Mouse (Mus musculus): ENCODE results near the gene Fbxw9. TPM values are rescaled to one million over a fixed set of nuclear protein-coding genes. Genes with fewer than 3 reads are reported as not detected.

Gene Fbxw9
- total and polyA plus RNA-seq, 3 experiments: 10.6 to 13.9 TPM; not detected in 1

Other genes starting within 250 kb of the Fbxw9 start
- 1.4 and 1.7 TPM in 2 replicates for gene Dand5, start 237.2 kb upstream of the Fbxw9 start, total RNA-seq (2012; rRNA removed)
- 1 to 10 TPM in 1 of 2 experiments, not detected in 1; 2.2 TPM for gene Dand5, start 237.2 kb upstream of the Fbxw9 start, polyA plus RNA-seq (2012; ENCODE audit: insufficient read depth in 1 of 2, insufficient read length in 2 of 2, low read depth in 1 of 2, low replicate concordance in 2 of 2, missing spikeins in 1 of 2)
- 47.5 and 51.8 TPM in 2 replicates for gene Gadd45gip1, start 228.5 kb upstream of the Fbxw9 start, total RNA-seq (2012; rRNA removed)
- 10 to 100 TPM in 1 of 2 experiments, not detected in 1; 62.9 TPM for gene Gadd45gip1, start 228.5 kb upstream of the Fbxw9 start, polyA plus RNA-seq (2012; ENCODE audit: insufficient read depth in 1 of 2, insufficient read length in 2 of 2, low read depth in 1 of 2, low replicate concordance in 2 of 2, missing spikeins in 1 of 2)
- gene Rad23a, start 219.4 kb upstream of the Fbxw9 start, total RNA-seq (2012; rRNA removed): 62.6 and 66.7 TPM in 2 replicates
- gene Rad23a, start 219.4 kb upstream of the Fbxw9 start, polyA plus RNA-seq (2012; ENCODE audit: insufficient read depth in 1 of 2, insufficient read length in 2 of 2, low read depth in 1 of 2, low replicate concordance in 2 of 2, missing spikeins in 1 of 2): 100 to 1,000 TPM in 1 of 2 experiments, not detected in 1; 155 TPM
- 550 and 567 TPM in 2 replicates for gene Calr, start 213.1 kb upstream of the Fbxw9 start, total RNA-seq (2012; rRNA removed)
- gene Calr, start 213.1 kb upstream of the Fbxw9 start, polyA plus RNA-seq (2012; ENCODE audit: insufficient read depth in 1 of 2, insufficient read length in 2 of 2, low read depth in 1 of 2, low replicate concordance in 2 of 2, missing spikeins in 1 of 2): 1,000 to 10,000 TPM in 1 of 2 experiments, not detected in 1; 1,110 TPM
- 205 and 245 TPM in 2 replicates for gene Farsa, start 203.1 kb upstream of the Fbxw9 start, total RNA-seq (2012; rRNA removed)
- 100 to 1,000 TPM; 152 to 295 TPM for gene Farsa, start 203.1 kb upstream of the Fbxw9 start, polyA plus RNA-seq (2012; ENCODE audit: insufficient read depth in 1 of 2, insufficient read length in 2 of 2, low read depth in 1 of 2, low replicate concordance in 2 of 2, missing spikeins in 1 of 2)
- gene Syce2, start 187.9 kb upstream of the Fbxw9 start, total RNA-seq (2012; rRNA removed): 60.6 and 75.5 TPM in 2 replicates
- 100 to 1,000 TPM in 1 of 2 experiments, not detected in 1; 115 TPM for gene Syce2, start 187.9 kb upstream of the Fbxw9 start, polyA plus RNA-seq (2012; ENCODE audit: insufficient read depth in 1 of 2, insufficient read length in 2 of 2, low read depth in 1 of 2, low replicate concordance in 2 of 2, missing spikeins in 1 of 2)
- gene Gcdh, start 166.1 kb upstream of the Fbxw9 start, total RNA-seq (2012; rRNA removed): 9.7 and 10.7 TPM in 2 replicates
- 10 to 100 TPM in 1 of 2 experiments, not detected in 1; 17.3 TPM for gene Gcdh, start 166.1 kb upstream of the Fbxw9 start, polyA plus RNA-seq (2012; ENCODE audit: insufficient read depth in 1 of 2, insufficient read length in 2 of 2, low read depth in 1 of 2, low replicate concordance in 2 of 2, missing spikeins in 1 of 2)
- gene Klf1, start 158.1 kb upstream of the Fbxw9 start, total RNA-seq (2012; rRNA removed): 178 and 234 TPM in 2 replicates
- 100 to 1,000 TPM in 1 of 2 experiments, not detected in 1; 262 TPM for gene Klf1, start 158.1 kb upstream of the Fbxw9 start, polyA plus RNA-seq (2012; ENCODE audit: insufficient read depth in 1 of 2, insufficient read length in 2 of 2, low read depth in 1 of 2, low replicate concordance in 2 of 2, missing spikeins in 1 of 2)
- gene Dnase2a, start 151.5 kb upstream of the Fbxw9 start, total RNA-seq (2012; rRNA removed): 53.7 and 62.3 TPM in 2 replicates
- gene Dnase2a, start 151.5 kb upstream of the Fbxw9 start, polyA plus RNA-seq (2012; ENCODE audit: insufficient read depth in 1 of 2, insufficient read length in 2 of 2, low read depth in 1 of 2, low replicate concordance in 2 of 2, missing spikeins in 1 of 2): 10 to 100 TPM in 1 of 2 experiments, not detected in 1; 83.4 TPM
- 0.49 and 0.77 TPM in 2 replicates for gene Mast1, start 122.7 kb upstream of the Fbxw9 start, total RNA-seq (2012; rRNA removed)
- 1 to 10 TPM in 1 of 2 experiments, not detected in 1; 4.5 TPM for gene Mast1, start 122.7 kb upstream of the Fbxw9 start, polyA plus RNA-seq (2012; ENCODE audit: insufficient read depth in 1 of 2, insufficient read length in 2 of 2, low read depth in 1 of 2, low replicate concordance in 2 of 2, missing spikeins in 1 of 2)
- gene Rtbdn, start 113.1 kb upstream of the Fbxw9 start, total RNA-seq (2012; rRNA removed): 0.08 TPM in 1 of 2 replicates, not detected in the other
- gene Rtbdn, start 113.1 kb upstream of the Fbxw9 start, polyA plus RNA-seq (2012; ENCODE audit: insufficient read depth in 1 of 2, insufficient read length in 2 of 2, low read depth in 1 of 2, low replicate concordance in 2 of 2, missing spikeins in 1 of 2): under 1 TPM in 1 of 2 experiments, not detected in 1; 0.11 TPM
- gene Gm49661, start 90.6 kb upstream of the Fbxw9 start, total RNA-seq (2012; rRNA removed): 3.9 and 4.7 TPM in 2 replicates
- gene Gm49661, start 90.6 kb upstream of the Fbxw9 start, polyA plus RNA-seq (2012; ENCODE audit: insufficient read depth in 1 of 2, insufficient read length in 2 of 2, low read depth in 1 of 2, low replicate concordance in 2 of 2, missing spikeins in 1 of 2): not detected
- gene Prdx2, start 90.5 kb upstream of the Fbxw9 start, total RNA-seq (2012; rRNA removed): 502 and 643 TPM in 2 replicates
- 100 to 1,000 TPM; 679 to 773 TPM for gene Prdx2, start 90.5 kb upstream of the Fbxw9 start, polyA plus RNA-seq (2012; ENCODE audit: insufficient read depth in 1 of 2, insufficient read length in 2 of 2, low read depth in 1 of 2, low replicate concordance in 2 of 2, missing spikeins in 1 of 2)
- 105 TPM in 2 replicates for gene Rnaseh2a, start 90.3 kb upstream of the Fbxw9 start, total RNA-seq (2012; rRNA removed)
- gene Rnaseh2a, start 90.3 kb upstream of the Fbxw9 start, polyA plus RNA-seq (2012; ENCODE audit: insufficient read depth in 1 of 2, insufficient read length in 2 of 2, low read depth in 1 of 2, low replicate concordance in 2 of 2, missing spikeins in 1 of 2): 100 to 1,000 TPM in 1 of 2 experiments, not detected in 1; 109 TPM
- gene Junb, start 81.3 kb upstream of the Fbxw9 start, total RNA-seq (2012; rRNA removed): 49.6 and 72.7 TPM in 2 replicates
- 10 to 100 TPM in 1 of 2 experiments, not detected in 1; 41.6 TPM for gene Junb, start 81.3 kb upstream of the Fbxw9 start, polyA plus RNA-seq (2012; ENCODE audit: insufficient read depth in 1 of 2, insufficient read length in 2 of 2, low read depth in 1 of 2, low replicate concordance in 2 of 2, missing spikeins in 1 of 2)
- gene Hook2, start 69.5 kb upstream of the Fbxw9 start, total RNA-seq (2012; rRNA removed): 10.5 and 11.5 TPM in 2 replicates
- 10 to 100 TPM in 1 of 2 experiments, not detected in 1; 17.5 TPM for gene Hook2, start 69.5 kb upstream of the Fbxw9 start, polyA plus RNA-seq (2012; ENCODE audit: insufficient read depth in 1 of 2, insufficient read length in 2 of 2, low read depth in 1 of 2, low replicate concordance in 2 of 2, missing spikeins in 1 of 2)
- gene Best2, start 45.5 kb upstream of the Fbxw9 start, total RNA-seq (2012; rRNA removed): 0.04 TPM in 1 of 2 replicates, not detected in the other
- gene Best2, start 45.5 kb upstream of the Fbxw9 start, polyA plus RNA-seq (2012; ENCODE audit: insufficient read depth in 1 of 2, insufficient read length in 2 of 2, low read depth in 1 of 2, low replicate concordance in 2 of 2, missing spikeins in 1 of 2): under 1 TPM in 1 of 2 experiments, not detected in 1; 0.13 TPM
- gene Asna1, start 34.8 kb upstream of the Fbxw9 start, total RNA-seq (2012; rRNA removed): 115 and 132 TPM in 2 replicates
- gene Asna1, start 34.8 kb upstream of the Fbxw9 start, polyA plus RNA-seq (2012; ENCODE audit: insufficient read depth in 1 of 2, insufficient read length in 2 of 2, low read depth in 1 of 2, low replicate concordance in 2 of 2, missing spikeins in 1 of 2): 100 to 1,000 TPM in 1 of 2 experiments, not detected in 1; 192 TPM
- 224 and 264 TPM in 2 replicates for gene Trir, start 33.2 kb upstream of the Fbxw9 start, total RNA-seq (2012; rRNA removed)
- 100 to 1,000 TPM; 283 to 442 TPM for gene Trir, start 33.2 kb upstream of the Fbxw9 start, polyA plus RNA-seq (2012; ENCODE audit: insufficient read depth in 1 of 2, insufficient read length in 2 of 2, low read depth in 1 of 2, low replicate concordance in 2 of 2, missing spikeins in 1 of 2)
- 55.6 and 62.3 TPM in 2 replicates for gene Tnpo2, start 23.1 kb upstream of the Fbxw9 start, total RNA-seq (2012; rRNA removed)
- gene Tnpo2, start 23.1 kb upstream of the Fbxw9 start, polyA plus RNA-seq (2012; ENCODE audit: insufficient read depth in 1 of 2, insufficient read length in 2 of 2, low read depth in 1 of 2, low replicate concordance in 2 of 2, missing spikeins in 1 of 2): 10 to 100 TPM; 29.2 to 86.8 TPM
- gene Gm5741, start 7.9 kb downstream of the Fbxw9 start, total RNA-seq (2012; rRNA removed): not detected in 2 replicates
- gene Gm5741, start 7.9 kb downstream of the Fbxw9 start, polyA plus RNA-seq (2012; ENCODE audit: insufficient read depth in 1 of 2, insufficient read length in 2 of 2, low read depth in 1 of 2, low replicate concordance in 2 of 2, missing spikeins in 1 of 2): 1 to 10 TPM in 1 of 2 experiments, not detected in 1; 1.0 TPM
- 42.5 and 44.6 TPM in 2 replicates for gene Dhps, start 11.7 kb downstream of the Fbxw9 start, total RNA-seq (2012; rRNA removed)
- gene Dhps, start 11.7 kb downstream of the Fbxw9 start, polyA plus RNA-seq (2012; ENCODE audit: insufficient read depth in 1 of 2, insufficient read length in 2 of 2, low read depth in 1 of 2, low replicate concordance in 2 of 2, missing spikeins in 1 of 2): 10 to 100 TPM in 1 of 2 experiments, not detected in 1; 68.3 TPM
- 25.5 and 26.2 TPM in 2 replicates for gene Wdr83os, start 20.7 kb downstream of the Fbxw9 start, total RNA-seq (2012; rRNA removed)
- 100 to 1,000 TPM in 1 of 2 experiments, not detected in 1; 143 TPM for gene Wdr83os, start 20.7 kb downstream of the Fbxw9 start, polyA plus RNA-seq (2012; ENCODE audit: insufficient read depth in 1 of 2, insufficient read length in 2 of 2, low read depth in 1 of 2, low replicate concordance in 2 of 2, missing spikeins in 1 of 2)
- gene Wdr83, start 21.3 kb downstream of the Fbxw9 start, total RNA-seq (2012; rRNA removed): 27.0 and 29.5 TPM in 2 replicates
- gene Wdr83, start 21.3 kb downstream of the Fbxw9 start, polyA plus RNA-seq (2012; ENCODE audit: insufficient read depth in 1 of 2, insufficient read length in 2 of 2, low read depth in 1 of 2, low replicate concordance in 2 of 2, missing spikeins in 1 of 2): 10 to 100 TPM in 1 of 2 experiments, not detected in 1; 58.4 TPM
- 10.8 and 11.5 TPM in 2 replicates for gene Man2b1, start 23.2 kb downstream of the Fbxw9 start, total RNA-seq (2012; rRNA removed)
- gene Man2b1, start 23.2 kb downstream of the Fbxw9 start, polyA plus RNA-seq (2012; ENCODE audit: insufficient read depth in 1 of 2, insufficient read length in 2 of 2, low read depth in 1 of 2, low replicate concordance in 2 of 2, missing spikeins in 1 of 2): 10 to 100 TPM in 1 of 2 experiments, not detected in 1; 24.7 TPM
- not detected in 2 replicates for gene Zfp791, start 63.0 kb downstream of the Fbxw9 start, total RNA-seq (2012; rRNA removed)
- gene Zfp791, start 63.0 kb downstream of the Fbxw9 start, polyA plus RNA-seq (2012; ENCODE audit: insufficient read depth in 1 of 2, insufficient read length in 2 of 2, low read depth in 1 of 2, low replicate concordance in 2 of 2, missing spikeins in 1 of 2): under 1 TPM in 1 of 2 experiments, not detected in 1; 0.03 TPM
- not detected in 2 replicates for gene Cks1brt, start 91.9 kb downstream of the Fbxw9 start, total RNA-seq (2012; rRNA removed)
- gene Cks1brt, start 91.9 kb downstream of the Fbxw9 start, polyA plus RNA-seq (2012; ENCODE audit: insufficient read depth in 1 of 2, insufficient read length in 2 of 2, low read depth in 1 of 2, low replicate concordance in 2 of 2, missing spikeins in 1 of 2): not detected
- not detected in 2 replicates for gene Olfr371, start 165.9 kb downstream of the Fbxw9 start, total RNA-seq (2012; rRNA removed)
- gene Olfr371, start 165.9 kb downstream of the Fbxw9 start, polyA plus RNA-seq (2012; ENCODE audit: insufficient read depth in 1 of 2, insufficient read length in 2 of 2, low read depth in 1 of 2, low replicate concordance in 2 of 2, missing spikeins in 1 of 2): not detected
- gene Orc6, start 239.6 kb downstream of the Fbxw9 start, total RNA-seq (2012; rRNA removed): 92.3 and 115 TPM in 2 replicates
- 10 to 100 TPM in 1 of 2 experiments, not detected in 1; 87.7 TPM for gene Orc6, start 239.6 kb downstream of the Fbxw9 start, polyA plus RNA-seq (2012; ENCODE audit: insufficient read depth in 1 of 2, insufficient read length in 2 of 2, low read depth in 1 of 2, low replicate concordance in 2 of 2, missing spikeins in 1 of 2)
- gene Vps35, start 239.7 kb downstream of the Fbxw9 start, total RNA-seq (2012; rRNA removed): 91.5 and 92.1 TPM in 2 replicates
- 10 to 100 TPM in 1 of 2 experiments, not detected in 1; 68.4 TPM for gene Vps35, start 239.7 kb downstream of the Fbxw9 start, polyA plus RNA-seq (2012; ENCODE audit: insufficient read depth in 1 of 2, insufficient read length in 2 of 2, low read depth in 1 of 2, low replicate concordance in 2 of 2, missing spikeins in 1 of 2)